Mouse (Mus musculus) myocyte (in vitro differentiated cells): ENCODE results near the gene Pck1. TPM values are rescaled to one million over a fixed set of nuclear protein-coding genes. Genes with fewer than 3 reads are reported as not detected.
"Not testable (repeated sequence)": the region's sequence is repeated elsewhere in the genome, so short reads cannot be mapped to it uniquely, and the experiment has no call there.

Experiments used
- H3K27me3 ChIP-seq: one replicate; pipeline ENCODE4 v1.6.1; 2011; ENCODE audit not compliant: control insufficient read depth, insufficient read depth, insufficient read length
- H3K36me3 ChIP-seq: one replicate; pipeline ENCODE4 v1.6.1; 2011; ENCODE audit not compliant: control insufficient read depth, insufficient read depth
- H3K4me2 ChIP-seq: one replicate; pipeline ENCODE4 v1.6.1; 2011; ENCODE audit warnings: low read depth, control low read depth
- H3K4me3 ChIP-seq: one replicate; pipeline ENCODE4 v1.5.1; 2011; ENCODE audit warnings: mild to moderate bottlenecking, control low read depth, moderate library complexity
- H3K79me2 ChIP-seq: one replicate; pipeline ENCODE4 v1.6.1; 2011; ENCODE audit not compliant: control insufficient read depth, insufficient read depth
- H3ac ChIP-seq: one replicate; pipeline ENCODE4 v1.6.1; 2011; ENCODE audit not compliant: control insufficient read depth, insufficient read length
- CEBPB ChIP-seq: IDR thresholded peaks from 2 replicates; pipeline ENCODE4 v1.6.1; 2011; ENCODE audit warnings: mild to moderate bottlenecking, moderate library complexity; ENCODE audit not compliant: poor library complexity, insufficient read depth, severe bottlenecking
- E2F4 ChIP-seq: IDR thresholded peaks from one replicate; pipeline ENCODE4 v1.6.1; 2011; ENCODE audit warnings: mild to moderate bottlenecking, control low read depth, moderate library complexity; ENCODE audit not compliant: insufficient read depth
- MAX ChIP-seq: IDR thresholded peaks from one replicate; pipeline ENCODE4 v1.6.1; 2011; ENCODE audit warnings: low read depth, mild to moderate bottlenecking, control low read depth
- MYOD1 ChIP-seq, 3 experiments: IDR thresholded peaks; one replicate each; pipeline ENCODE4 v1.6.1; 2011; ENCODE audit warnings: control low read depth in 2 of 3, low read depth in 2 of 3, mild to moderate bottlenecking in 2 of 3, moderate library complexity in 1 of 3; ENCODE audit not compliant: insufficient read length in 2 of 3, control insufficient read depth in 1 of 3
- MYOG ChIP-seq, 3 experiments: IDR thresholded peaks; one replicate each; pipeline ENCODE4 v1.6.1; 2011; ENCODE audit warnings: control low read depth in 2 of 3, low read depth in 2 of 3, mild to moderate bottlenecking in 2 of 3; ENCODE audit not compliant: insufficient read length in 2 of 3, control insufficient read depth in 1 of 3, insufficient read depth in 1 of 3
- POLR2A ChIP-seq: IDR thresholded peaks from one replicate; pipeline ENCODE4 v1.6.1; 2011; ENCODE audit warnings: low read depth, mild to moderate bottlenecking, control low read depth, moderate library complexity; ENCODE audit not compliant: insufficient read length
- POLR2AphosphoS2 ChIP-seq: IDR thresholded peaks from one replicate; pipeline ENCODE4 v1.6.1; 2011; ENCODE audit warnings: low read depth, control low read depth; ENCODE audit not compliant: insufficient read length
- REST ChIP-seq: IDR thresholded peaks from one replicate; pipeline ENCODE4 v1.6.1; 2011; ENCODE audit warnings: mild to moderate bottlenecking, control low read depth, moderate library complexity; ENCODE audit not compliant: insufficient read depth, insufficient read length
- SRF ChIP-seq: IDR thresholded peaks from one replicate; pipeline ENCODE4 v1.6.1; 2011; ENCODE audit warnings: low read depth; ENCODE audit not compliant: control insufficient read depth, insufficient read length
- TCF12 ChIP-seq: IDR thresholded peaks from one replicate; pipeline ENCODE4 v1.6.1; 2011; ENCODE audit warnings: mild to moderate bottlenecking, control low read depth; ENCODE audit not compliant: poor library complexity, insufficient read depth, severe bottlenecking
- TCF3 ChIP-seq: IDR thresholded peaks from one replicate; pipeline ENCODE4 v1.6.1; 2011; ENCODE audit warnings: low read depth, control low read depth; ENCODE audit not compliant: insufficient read length
- USF1 ChIP-seq: IDR thresholded peaks from one replicate; pipeline ENCODE4 v1.6.1; 2011; ENCODE audit warnings: low read depth, mild to moderate bottlenecking, control low read depth, moderate library complexity
- polyA plus RNA-seq: library from polyadenylated mRNA; unstranded; fragments of >200 nt; fragmentation: generic; extraction: Trizol; gene quantifications from one replicate; pipeline ENCODE4 v1.2.1, GENCODE M21; 2012; ENCODE audit warnings: missing spikeins

Pck1 gene
- polyA plus RNA-seq, 1 experiment = not detected

GRCm38 (mm10) chr2:173109510-173109909 is 43.3 kb upstream of the Pck1 start:
- no peak for TF ChIP-seq USF1
- no peak for TF ChIP-seq SRF
- TF ChIP-seq MAX = no peak
- no peak for TF ChIP-seq POLR2A
- TF ChIP-seq TCF12 = no peak
- TF ChIP-seq POLR2AphosphoS2 = no peak
- no peak for TF ChIP-seq REST
- no peak for TF ChIP-seq MYOG (IDR thresholded peaks at IDR 0.05; ENCODE audit: control insufficient read depth in 1 of 3, insufficient read depth in 1 of 3, insufficient read length in 2 of 3, low read depth in 2 of 3)
- no peak for TF ChIP-seq CEBPB
- no peak for TF ChIP-seq E2F4
- TF ChIP-seq MYOD1 (IDR thresholded peaks at IDR 0.05; ENCODE audit: control insufficient read depth in 1 of 3, insufficient read length in 2 of 3, low read depth in 2 of 3) = no peak
- TF ChIP-seq TCF3 = no peak

GRCm38 (mm10) chr2:173110571-173110970 is 42.3 kb upstream of the Pck1 start:
- TF ChIP-seq CEBPB = no peak
- no peak for TF ChIP-seq REST
- no peak for TF ChIP-seq TCF3
- TF ChIP-seq POLR2AphosphoS2 = no peak
- TF ChIP-seq SRF = no peak
- TF ChIP-seq POLR2A = no peak
- no peak for TF ChIP-seq MAX
- TF ChIP-seq E2F4 = no peak
- no peak overlapping the region for H3ac ChIP-seq
- no peaks in the 10 kb centered on the region for H3K36me3 ChIP-seq
- no peak overlapping the region for H3K4me2 ChIP-seq
- no peaks in the 10 kb centered on the region for H3K79me2 ChIP-seq
- peaks cover 15% of the 10 kb centered on the region for H3K27me3 ChIP-seq
- H3K4me3 ChIP-seq = no peak overlapping the region

More at GRCm38 (mm10) chr2:173109510-173109909, 43.3 kb upstream of the Pck1 start:
- Histone ChIP-seq H3K4me3 (no peak overlapping the region), H3K36me3 (no peaks in the 10 kb centered on the region), H3K79me2 (no peaks in the 10 kb centered on the region), H3K27me3 (peaks cover 22% of the 10 kb centered on the region), H3ac (no peak overlapping the region), H3K4me2 (no peak overlapping the region)

- not testable (repeated sequence) for H3K79me2 ChIP-seq, H3K4me2 ChIP-seq, H3ac ChIP-seq, H3K36me3 ChIP-seq, H3K4me3 ChIP-seq, H3K27me3 ChIP-seq
Observed at GRCm38 (mm10) chr2:173113796-173114195, 39.1 kb upstream of the Pck1 start.

- Histone ChIP-seq H3K4me2 (no peak within 1 kb of the TSS), H3K27me3 (peaks cover 3% of the 10 kb centered on the region), H3K4me3 (no peak within 1 kb of the TSS), H3ac (no peak within 1 kb of the TSS), H3K79me2 (no peaks in the 10 kb centered on the region), H3K36me3 (no peaks in the 10 kb centered on the region)
- TF ChIP-seq TCF12 (no peak), E2F4 (no peak), SRF (no peak), POLR2A (no peak), MAX (no peak), TCF3 (no peak), MYOD1 (IDR thresholded peaks at IDR 0.05; ENCODE audit: control insufficient read depth in 1 of 3, insufficient read length in 2 of 3, low read depth in 2 of 3) (no peak), USF1 (no peak), POLR2AphosphoS2 (no peak), CEBPB (no peak), MYOG (IDR thresholded peaks at IDR 0.05; ENCODE audit: control insufficient read depth in 1 of 3, insufficient read depth in 1 of 3, insufficient read length in 2 of 3, low read depth in 2 of 3) (no peak)
Observed at GRCm38 (mm10) chr2:173119023-173119944, 33.6 kb upstream of the Pck1 start, which contains the start of gene Ctcfl. Gene Ctcfl (minus strand): TSS chr2:173119525.

- H3K27me3 ChIP-seq, H3K79me2 ChIP-seq, H3ac ChIP-seq, H3K4me2 ChIP-seq, H3K36me3 ChIP-seq, H3K4me3 ChIP-seq: not testable (repeated sequence)
Observed at GRCm38 (mm10) chr2:173120117-173120516, 32.7 kb upstream of the Pck1 start.
